In the genomic region with DNA sequence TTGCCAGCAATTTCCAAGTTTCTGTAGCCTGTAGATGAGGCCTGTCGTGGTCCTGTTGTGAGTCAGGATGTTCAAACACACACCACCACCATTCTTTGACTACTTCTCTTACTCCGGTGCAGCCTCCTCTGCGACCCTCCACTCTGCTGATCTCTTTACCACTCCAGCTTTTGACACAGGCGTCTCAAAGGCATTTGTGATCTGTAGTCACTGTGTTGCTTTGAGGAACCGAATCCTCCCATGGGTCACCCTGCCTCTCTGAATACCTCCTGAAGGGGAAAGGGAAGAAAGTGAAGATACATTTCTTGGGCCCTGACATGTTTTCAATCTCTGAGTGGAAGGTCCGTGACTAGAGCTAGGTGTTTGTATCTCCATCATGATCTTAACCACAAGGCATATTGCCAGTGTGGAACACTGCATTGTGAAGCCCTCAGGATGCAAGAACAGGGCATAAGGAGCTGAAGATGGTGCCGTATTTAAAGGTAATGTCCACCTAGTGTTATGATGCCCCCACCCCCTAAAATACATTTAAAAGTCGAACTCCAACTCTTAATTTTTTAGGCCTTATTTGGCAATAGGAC, we compare ENCODE assay signal across 9 mouse cellular contexts. TPM values are rescaled to one million over a fixed set of nuclear protein-coding genes. Genes with fewer than 3 reads are reported as not detected.
DNase-seq lines count a peak whose midpoint lies in the region; ATAC-seq and TF ChIP-seq lines count a peak whose summit lies in the region.
"Had no signal": no experiment of that assay in that cellular context is flagged by ENCODE, and none has a peak within 500 bp of the region (broad histone marks: within the 10 kb centered on the region; RNA-seq: fewer than 3 reads in every experiment).

No protein-coding gene starts in this region.

- H3K9me3 ChIP-seq in forebrain, postnatal 0 days (ENCODE audit: low read length), result no peaks in the 10 kb centered on the region
- no peaks in the 10 kb centered on the region for H3K9me3 ChIP-seq in forebrain, embryonic 12.5 days
- H3K9me3 ChIP-seq in liver, embryonic 11.5 days (ENCODE audit: control insufficient read depth, low read length), result no peaks in the 10 kb centered on the region
- no peaks in the 10 kb centered on the region for H3K9me3 ChIP-seq in intestine, postnatal 0 days (ENCODE audit: control insufficient read depth)
- no peaks in the 10 kb centered on the region for H3K9me3 ChIP-seq in neural tube, embryonic 13.5 days
- H3K9me3 ChIP-seq in forebrain, embryonic 11.5 days (ENCODE audit: control insufficient read depth, low read length), result no peaks in the 10 kb centered on the region

- H3K4me1 ChIP-seq in forebrain, postnatal 0 days (ENCODE audit: insufficient read depth), result peaks cover 9% of the 10 kb centered on the region; the same call in 1 of the 2 replicates
- H3K4me1 ChIP-seq in forebrain, embryonic 12.5 days, result peaks cover 25% of the 10 kb centered on the region
- H3K4me1 ChIP-seq in liver, embryonic 11.5 days (replicated peaks; ENCODE audit: control insufficient read depth, insufficient read depth, low read length), result peaks cover 17% of the 10 kb centered on the region
- peaks cover 3% of the 10 kb centered on the region; the same call in 1 of the 2 replicates for H3K4me1 ChIP-seq in intestine, postnatal 0 days (replicated peaks; ENCODE audit: control insufficient read depth, insufficient read depth, low read length)
- peaks cover 45% of the 10 kb centered on the region for H3K4me1 ChIP-seq in neural tube, embryonic 13.5 days (replicated peaks)
- H3K4me1 ChIP-seq in forebrain, embryonic 11.5 days (replicated peaks; ENCODE audit: control insufficient read depth, insufficient read depth, low read length), result 0 out of 2 replicates have a peak, but pooled peaks cover 3% of the 10 kb centered on the region

- H3K4me2 ChIP-seq in forebrain, postnatal 0 days (ENCODE audit: low read depth), result peak overlapping the region; percentile 74
- H3K4me2 ChIP-seq in forebrain, embryonic 12.5 days, result no peak overlapping the region
- H3K4me2 ChIP-seq in liver, embryonic 11.5 days, result peak overlapping the region; percentile 73
- H3K4me2 ChIP-seq in intestine, postnatal 0 days (replicated peaks; ENCODE audit: low read depth), result peak overlapping the region; percentile 90; the same call in 1 of the 2 replicates
- H3K4me2 ChIP-seq in neural tube, embryonic 13.5 days, result peak overlapping the region; percentile 75
- H3K4me2 ChIP-seq in forebrain, embryonic 11.5 days (ENCODE audit: low read depth, low read length, severe bottlenecking), result no peak overlapping the region

- H3K27me3 ChIP-seq in forebrain, postnatal 0 days (ENCODE audit: insufficient read depth, low read length), result no peaks in the 10 kb centered on the region
- no peaks in the 10 kb centered on the region for H3K27me3 ChIP-seq in forebrain, embryonic 12.5 days
- no peaks in the 10 kb centered on the region for H3K27me3 ChIP-seq in liver, embryonic 11.5 days (replicated peaks; ENCODE audit: control insufficient read depth, insufficient read depth, low read length)
- H3K27me3 ChIP-seq in intestine, postnatal 0 days (replicated peaks; ENCODE audit: control insufficient read depth, insufficient read depth, low read length), result no peaks in the 10 kb centered on the region
- no peaks in the 10 kb centered on the region for H3K27me3 ChIP-seq in neural tube, embryonic 13.5 days
- no peaks in the 10 kb centered on the region for H3K27me3 ChIP-seq in forebrain, embryonic 11.5 days (ENCODE audit: control insufficient read depth, insufficient read depth, low read length)

- no peak for TF ChIP-seq CTCF in forebrain, postnatal 0 days (IDR thresholded peaks at IDR 0.05; ENCODE audit: low read depth)
- no peak for TF ChIP-seq CTCF in intestine, postnatal 0 days (IDR thresholded peaks at IDR 0.05; ENCODE audit: low read depth)

- no peak overlapping the region for H3K4me3 ChIP-seq in forebrain, postnatal 0 days (ENCODE audit: low read depth, low read length)
- no peak overlapping the region for H3K4me3 ChIP-seq in forebrain, embryonic 12.5 days (replicated peaks)
- H3K4me3 ChIP-seq in liver, embryonic 11.5 days (ENCODE audit: low read depth, low read length), result peak overlapping the region; percentile 73
- no peak overlapping the region for H3K4me3 ChIP-seq in intestine, postnatal 0 days (ENCODE audit: low read depth, low read length)
- H3K4me3 ChIP-seq in neural tube, embryonic 13.5 days, result peak overlapping the region; percentile 90; the same call in 1 of the 2 replicates
- H3K4me3 ChIP-seq in forebrain, embryonic 11.5 days (ENCODE audit: low read depth, low read length), result no peak overlapping the region

- DNase-seq in forebrain, postnatal 0 days, result no peak
- DNase-seq in liver, embryonic 11.5 days (ENCODE audit: low spot score), result no peak
- no peak for DNase-seq in liver
- no peak for DNase-seq in left cerebral cortex, postnatal 25 days (ENCODE audit: low spot score in 2 of 2)
- no peak for DNase-seq in forebrain, embryonic 11.5 days (ENCODE audit: low spot score)
- DNase-seq: kidney, adult 9 months had no signal

- 95% methylated on average over 8 of the region's 8 CpGs for WGBS in forebrain, postnatal 0 days
- WGBS in forebrain, embryonic 12.5 days, result 90% methylated on average over 8 of the region's 8 CpGs
- WGBS in liver, embryonic 11.5 days, result 90% methylated on average over 8 of the region's 8 CpGs
- 90% methylated on average over 8 of the region's 8 CpGs for WGBS in intestine, postnatal 0 days
- WGBS in neural tube, embryonic 13.5 days, result 89% methylated on average over 8 of the region's 8 CpGs
- WGBS in forebrain, embryonic 11.5 days, result 87% methylated on average over 8 of the region's 8 CpGs

- intact Hi-C loops in left cerebral cortex, postnatal 25 days (cut with DNase I), result loop anchor here (2.0 kb wide), 1 partner anchor 19 kb away; a partner anchor contains a TSS

- H3K27ac ChIP-seq in forebrain, postnatal 0 days (ENCODE audit: low read depth, low read length), result no peak overlapping the region
- H3K27ac ChIP-seq in forebrain, embryonic 12.5 days, result no peak overlapping the region
- 0 out of 2 replicates have a peak overlapping the region, but pooled peaks have one; percentile 17 for H3K27ac ChIP-seq in liver, embryonic 11.5 days (ENCODE audit: low read depth, low read length)
- H3K27ac ChIP-seq in intestine, postnatal 0 days (ENCODE audit: low read depth, low read length), result no peak overlapping the region
- no peak overlapping the region for H3K27ac ChIP-seq in neural tube, embryonic 13.5 days (replicated peaks)
- H3K27ac ChIP-seq in forebrain, embryonic 11.5 days (ENCODE audit: low read depth, low read length), result no peak overlapping the region

- no peak overlapping the region for H3K9ac ChIP-seq in forebrain, postnatal 0 days
- H3K9ac ChIP-seq in forebrain, embryonic 12.5 days, result no peak overlapping the region; the same call in 1 of the 2 replicates
- H3K9ac ChIP-seq in liver, embryonic 11.5 days (ENCODE audit: low read depth, low read length), result no peak overlapping the region
- H3K9ac ChIP-seq in intestine, postnatal 0 days (ENCODE audit: low read depth, low read length), result no peak overlapping the region
- no peak overlapping the region for H3K9ac ChIP-seq in neural tube, embryonic 13.5 days
- H3K9ac ChIP-seq in forebrain, embryonic 11.5 days (ENCODE audit: low read length), result no peak overlapping the region

- H3K36me3 ChIP-seq in forebrain, postnatal 0 days (ENCODE audit: insufficient read depth), result peaks cover 38% of the 10 kb centered on the region
- H3K36me3 ChIP-seq in forebrain, embryonic 12.5 days (replicated peaks), result peaks cover 19% of the 10 kb centered on the region; the same call in 1 of the 2 replicates
- H3K36me3 ChIP-seq in liver, embryonic 11.5 days (ENCODE audit: control insufficient read depth, insufficient read depth, low read length), result peaks cover 10% of the 10 kb centered on the region
- H3K36me3 ChIP-seq in intestine, postnatal 0 days (ENCODE audit: control insufficient read depth, insufficient read depth), result peaks cover 17% of the 10 kb centered on the region; the same call in 1 of the 2 replicates
- peaks cover 47% of the 10 kb centered on the region for H3K36me3 ChIP-seq in neural tube, embryonic 13.5 days
- H3K36me3 ChIP-seq in forebrain, embryonic 11.5 days (ENCODE audit: control insufficient read depth, insufficient read depth, low read length), result no peaks in the 10 kb centered on the region

- ATAC-seq in forebrain, postnatal 0 days, result no peak
- ATAC-seq in forebrain, embryonic 12.5 days (ENCODE audit: low FRiP score), result no peak
- no peak for ATAC-seq in liver, embryonic 11.5 days (replicated peaks; ENCODE audit: low FRiP score)
- no peak for ATAC-seq in intestine, postnatal 0 days
- no peak for ATAC-seq in neural tube, embryonic 13.5 days (ENCODE audit: low read depth)
- ATAC-seq in forebrain, embryonic 11.5 days (replicated peaks; ENCODE audit: low FRiP score), result no peak

RNA-seq across cellular contexts. Expression of a gene that starts 1.9 kb away (rescaled TPM):
- total RNA-seq in forebrain, postnatal 0 days (2014; rRNA removed), result 110 and 148 TPM in 2 replicates
- 326 and 343 TPM in 2 replicates for polyA plus RNA-seq in forebrain, postnatal 0 days (2015; fragmentation: Nextera tagmentation; extraction: Ambion mirVana)
- 166 and 167 TPM in 2 replicates for polyA plus RNA-seq in forebrain, embryonic 12.5 days (2016; fragmentation: Nextera tagmentation; extraction: Ambion mirVana)
- polyA plus RNA-seq in liver, embryonic 11.5 days (2014; fragmentation: Nextera tagmentation; extraction: Ambion mirVana), result 162 and 177 TPM in 2 replicates
- 289 and 298 TPM in 2 replicates for polyA plus RNA-seq in intestine, postnatal 0 days (2015; fragmentation: Nextera tagmentation; extraction: Ambion mirVana)
- 216 and 245 TPM in 2 replicates for polyA plus RNA-seq in neural tube, embryonic 13.5 days (2015; fragmentation: Nextera tagmentation; extraction: Ambion mirVana)
- total RNA-seq in left cerebral cortex, postnatal 25 days (2021), result 100 to 1,000 TPM; 151 TPM
- polyA plus RNA-seq in forebrain, embryonic 11.5 days (2014; fragmentation: Nextera tagmentation; extraction: Ambion mirVana), result 144 and 150 TPM in 2 replicates

RNA-seq across cellular contexts. Expression of a gene that starts 2.0 kb away (rescaled TPM):
- total RNA-seq in forebrain, postnatal 0 days (2014; rRNA removed), result 37.5 and 44.6 TPM in 2 replicates
- 58.0 and 64.6 TPM in 2 replicates for polyA plus RNA-seq in forebrain, postnatal 0 days (2015; fragmentation: Nextera tagmentation; extraction: Ambion mirVana)
- polyA plus RNA-seq in forebrain, embryonic 12.5 days (2016; fragmentation: Nextera tagmentation; extraction: Ambion mirVana), result 60.4 and 62.0 TPM in 2 replicates
- polyA plus RNA-seq in liver, embryonic 11.5 days (2014; fragmentation: Nextera tagmentation; extraction: Ambion mirVana), result 137 and 152 TPM in 2 replicates
- 25.3 and 25.7 TPM in 2 replicates for polyA plus RNA-seq in intestine, postnatal 0 days (2015; fragmentation: Nextera tagmentation; extraction: Ambion mirVana)
- 56.0 and 67.5 TPM in 2 replicates for polyA plus RNA-seq in neural tube, embryonic 13.5 days (2015; fragmentation: Nextera tagmentation; extraction: Ambion mirVana)
- 10 to 100 TPM; 19.7 to 26.9 TPM for total RNA-seq in left cerebral cortex, postnatal 25 days (2021)
- 71.1 and 78.9 TPM in 2 replicates for polyA plus RNA-seq in forebrain, embryonic 11.5 days (2014; fragmentation: Nextera tagmentation; extraction: Ambion mirVana)

RNA-seq across cellular contexts. Expression of a gene that starts 17.1 kb away (rescaled TPM):
- 123 and 163 TPM in 2 replicates for total RNA-seq in forebrain, postnatal 0 days (2014; rRNA removed)
- 58.3 and 69.5 TPM in 2 replicates for polyA plus RNA-seq in forebrain, postnatal 0 days (2015; fragmentation: Nextera tagmentation; extraction: Ambion mirVana)
- polyA plus RNA-seq in forebrain, embryonic 12.5 days (2016; fragmentation: Nextera tagmentation; extraction: Ambion mirVana), result 44.4 and 50.3 TPM in 2 replicates
- 15.1 and 16.8 TPM in 2 replicates for polyA plus RNA-seq in liver, embryonic 11.5 days (2014; fragmentation: Nextera tagmentation; extraction: Ambion mirVana)
- polyA plus RNA-seq in intestine, postnatal 0 days (2015; fragmentation: Nextera tagmentation; extraction: Ambion mirVana), result 9.3 and 11.3 TPM in 2 replicates
- polyA plus RNA-seq in neural tube, embryonic 13.5 days (2015; fragmentation: Nextera tagmentation; extraction: Ambion mirVana), result 65.8 and 67.0 TPM in 2 replicates
- total RNA-seq in left cerebral cortex, postnatal 25 days (2021), result 10 to 100 TPM; 22.0 to 24.0 TPM
- 26.4 and 30.3 TPM in 2 replicates for polyA plus RNA-seq in forebrain, embryonic 11.5 days (2014; fragmentation: Nextera tagmentation; extraction: Ambion mirVana)

RNA-seq across cellular contexts. Expression of a gene that starts 19.3 kb away (rescaled TPM):
- 224 and 233 TPM in 2 replicates for total RNA-seq in forebrain, postnatal 0 days (2014; rRNA removed)
- 278 and 284 TPM in 2 replicates for polyA plus RNA-seq in forebrain, postnatal 0 days (2015; fragmentation: Nextera tagmentation; extraction: Ambion mirVana)
- 32.7 and 34.6 TPM in 2 replicates for polyA plus RNA-seq in forebrain, embryonic 12.5 days (2016; fragmentation: Nextera tagmentation; extraction: Ambion mirVana)
- 31.9 and 32.3 TPM in 2 replicates for polyA plus RNA-seq in liver, embryonic 11.5 days (2014; fragmentation: Nextera tagmentation; extraction: Ambion mirVana)
- polyA plus RNA-seq in intestine, postnatal 0 days (2015; fragmentation: Nextera tagmentation; extraction: Ambion mirVana), result 154 and 158 TPM in 2 replicates
- polyA plus RNA-seq in neural tube, embryonic 13.5 days (2015; fragmentation: Nextera tagmentation; extraction: Ambion mirVana), result 137 and 142 TPM in 2 replicates
- 100 to 1,000 TPM; 308 to 312 TPM for total RNA-seq in left cerebral cortex, postnatal 25 days (2021)
- polyA plus RNA-seq in forebrain, embryonic 11.5 days (2014; fragmentation: Nextera tagmentation; extraction: Ambion mirVana), result 20.0 TPM in 2 replicates

RNA-seq across cellular contexts. Expression of a gene that starts 26.6 kb away (rescaled TPM):
- total RNA-seq in forebrain, postnatal 0 days (2014; rRNA removed), result 184 and 216 TPM in 2 replicates
- 235 and 263 TPM in 2 replicates for polyA plus RNA-seq in forebrain, postnatal 0 days (2015; fragmentation: Nextera tagmentation; extraction: Ambion mirVana)
- polyA plus RNA-seq in forebrain, embryonic 12.5 days (2016; fragmentation: Nextera tagmentation; extraction: Ambion mirVana), result 243 and 259 TPM in 2 replicates
- polyA plus RNA-seq in liver, embryonic 11.5 days (2014; fragmentation: Nextera tagmentation; extraction: Ambion mirVana), result 95.1 and 104 TPM in 2 replicates
- 99.5 and 99.6 TPM in 2 replicates for polyA plus RNA-seq in intestine, postnatal 0 days (2015; fragmentation: Nextera tagmentation; extraction: Ambion mirVana)
- 246 and 252 TPM in 2 replicates for polyA plus RNA-seq in neural tube, embryonic 13.5 days (2015; fragmentation: Nextera tagmentation; extraction: Ambion mirVana)
- 100 to 1,000 TPM; 137 to 143 TPM for total RNA-seq in left cerebral cortex, postnatal 25 days (2021)
- 250 and 259 TPM in 2 replicates for polyA plus RNA-seq in forebrain, embryonic 11.5 days (2014; fragmentation: Nextera tagmentation; extraction: Ambion mirVana)

Comparison
In these comparisons a context has a peak if more than half of its experiments do, and no peak if none do; other contexts are left out.
1. H3K4me2 ChIP-seq: peak in forebrain, postnatal 0 days (single experiment), liver, embryonic 11.5 days (single experiment), intestine, postnatal 0 days (single experiment) and neural tube, embryonic 13.5 days (single experiment); none in forebrain, embryonic 12.5 days (single experiment) and forebrain, embryonic 11.5 days (single experiment).
2. H3K4me3 ChIP-seq: peak in liver, embryonic 11.5 days (single experiment) and neural tube, embryonic 13.5 days (single experiment); none in forebrain, postnatal 0 days (single experiment), forebrain, embryonic 12.5 days (single experiment), intestine, postnatal 0 days (single experiment) and forebrain, embryonic 11.5 days (single experiment).